Comparison of ENCODE assay signal across 25 mouse cellular contexts in the genomic region with DNA sequence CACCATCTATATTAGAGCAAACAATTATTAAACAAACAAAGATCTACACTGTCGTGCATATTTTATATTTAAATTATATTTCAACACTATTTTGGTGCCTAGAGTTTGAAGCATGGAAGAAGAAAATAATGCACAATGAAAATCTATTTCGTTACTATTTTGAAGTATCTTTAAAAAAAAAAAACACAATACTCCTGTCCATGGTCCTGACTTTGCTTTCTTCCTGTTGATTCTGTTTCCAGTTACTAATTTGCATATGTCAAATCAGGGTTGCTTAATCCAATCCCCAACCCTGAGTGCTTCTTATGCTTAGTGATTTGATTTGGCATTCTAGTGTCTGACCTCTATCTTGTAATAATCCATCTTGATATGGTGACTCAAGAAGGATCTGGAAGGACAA.
"Had no signal": no experiment of that assay in that cellular context is flagged by ENCODE, and none has a peak within 500 bp of the region (broad histone marks: within the 10 kb centered on the region; RNA-seq: fewer than 3 reads in every experiment).

No protein-coding gene starts in this region.

- DNase-seq: gastrocnemius, adult 2 months; gastrocnemius, postnatal 10 days; gastrocnemius, postnatal 25 days; heart, adult 18-20 months; heart, postnatal 10 days; heart, postnatal 4 days; kidney, adult 11 months; kidney, adult 2 months; kidney, postnatal 14 days; kidney, postnatal 36 days; layer of hippocampus, adult 9-11 months; layer of hippocampus, postnatal 36 days; left cerebral cortex, postnatal 4 days had no signal

- H3K27ac ChIP-seq: gastrocnemius, adult 2 months; heart, embryonic 10.5 days; hindbrain, embryonic 10.5 days; hindbrain, embryonic 12.5 days; hindbrain, embryonic 14.5 days; limb, embryonic 12.5 days; limb, embryonic 15.5 days; liver, embryonic 12.5 days; liver, embryonic 14.5 days had no signal

- H3K4me2 ChIP-seq: heart, embryonic 12.5 days; hindbrain, embryonic 12.5 days; hindbrain, embryonic 14.5 days; limb, embryonic 12.5 days; limb, embryonic 15.5 days; liver, embryonic 12.5 days had no signal

- H3K9ac ChIP-seq: heart, embryonic 12.5 days; hindbrain, embryonic 12.5 days; hindbrain, embryonic 14.5 days; limb, embryonic 12.5 days; limb, embryonic 15.5 days; liver, embryonic 12.5 days; liver, embryonic 14.5 days had no signal

- H3K9me3 ChIP-seq: heart, embryonic 10.5 days; heart, embryonic 12.5 days; hindbrain, embryonic 10.5 days; hindbrain, embryonic 12.5 days; limb, embryonic 12.5 days; limb, embryonic 15.5 days; liver, embryonic 12.5 days had no signal

- H3K4me1 ChIP-seq: heart, embryonic 10.5 days; heart, embryonic 12.5 days; hindbrain, embryonic 10.5 days; hindbrain, embryonic 12.5 days; limb, embryonic 12.5 days; limb, embryonic 15.5 days; liver, embryonic 12.5 days had no signal

- H3K4me3 ChIP-seq: gastrocnemius, adult 2 months; heart, embryonic 10.5 days; heart, embryonic 12.5 days; hindbrain, embryonic 10.5 days; hindbrain, embryonic 12.5 days; limb, embryonic 12.5 days; limb, embryonic 15.5 days; liver, embryonic 12.5 days had no signal

- ATAC-seq: hindbrain, embryonic 16.5 days; inflammation-experienced regulatory T-cells, adult 6 months; intestine, embryonic 16.5 days; liver, embryonic 12.5 days had no signal

- H3K36me3 ChIP-seq: heart, embryonic 10.5 days; heart, embryonic 12.5 days; hindbrain, embryonic 10.5 days; hindbrain, embryonic 12.5 days; limb, embryonic 12.5 days; limb, embryonic 15.5 days; liver, embryonic 12.5 days had no signal

- H3K27me3 ChIP-seq: heart, embryonic 12.5 days; hindbrain, embryonic 12.5 days; limb, embryonic 12.5 days; limb, embryonic 15.5 days; liver, embryonic 12.5 days had no signal
